Mouse (Mus musculus): ENCODE results near the gene Clcn3.

The Clcn3 gene

DNA sequence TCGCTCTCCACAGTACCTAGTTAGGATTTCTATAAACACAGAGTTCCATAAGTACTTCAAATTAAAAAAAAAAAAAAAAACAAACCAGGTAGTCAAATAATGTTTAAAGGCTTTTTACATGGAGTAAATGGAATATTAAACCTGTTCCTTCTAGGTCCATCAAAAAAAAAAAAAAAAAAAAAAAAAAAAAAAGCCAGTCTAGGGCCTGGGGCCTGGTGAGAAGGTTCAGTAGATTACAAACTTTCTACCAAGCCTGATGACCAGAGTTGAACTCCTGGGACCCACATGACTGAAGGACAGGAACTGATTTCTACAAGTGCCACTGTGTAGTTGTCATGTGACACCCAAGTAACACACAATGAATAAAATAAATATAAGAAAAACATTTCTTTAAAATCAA is 31.3 kb downstream of the Clcn3 start:
- no peak for DNase-seq (ENCODE audit: extremely low spot score)

DNA sequence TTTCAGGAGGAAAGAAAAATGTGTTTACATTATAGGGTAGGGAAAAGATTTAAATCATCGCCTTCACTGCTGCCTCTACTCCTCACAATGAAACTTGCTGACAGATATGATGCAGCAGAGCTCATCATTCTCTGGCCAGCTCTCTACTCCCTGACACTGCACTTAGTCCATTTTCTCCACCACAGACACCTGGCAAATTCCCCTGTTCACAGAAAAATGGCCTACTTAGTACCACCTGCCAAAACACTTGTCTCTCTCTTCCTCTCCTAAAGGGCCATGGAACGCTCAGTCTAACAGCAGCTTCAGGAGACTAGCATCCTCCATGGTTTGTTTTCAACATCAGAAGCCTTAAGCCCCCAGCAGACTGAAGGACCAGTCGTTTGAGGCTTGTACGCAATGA is 31.8 kb downstream of the Clcn3 start:
- DNase-seq (ENCODE audit: extremely low spot score), result no peak

DNA sequence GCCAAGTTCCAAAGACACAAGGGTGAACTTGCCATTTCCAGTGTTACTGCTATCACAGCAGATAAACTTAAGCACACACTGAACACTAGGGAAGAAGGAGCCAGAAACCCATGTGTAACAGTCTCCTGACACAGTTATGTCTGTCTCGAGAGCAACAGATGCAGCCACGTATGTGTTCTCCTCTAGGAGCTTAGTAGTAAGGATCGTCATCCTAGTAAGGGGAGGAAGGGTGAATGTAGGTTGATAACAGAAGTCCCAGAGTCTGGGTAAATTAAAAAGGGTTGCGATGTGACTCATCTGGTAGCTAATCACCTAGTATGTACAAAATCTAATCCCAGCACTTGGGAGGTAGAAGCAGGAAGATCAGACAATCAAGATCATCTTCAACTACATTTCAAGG is 33.2 kb downstream of the Clcn3 start:
- no peak for DNase-seq (ENCODE audit: extremely low spot score)

DNA sequence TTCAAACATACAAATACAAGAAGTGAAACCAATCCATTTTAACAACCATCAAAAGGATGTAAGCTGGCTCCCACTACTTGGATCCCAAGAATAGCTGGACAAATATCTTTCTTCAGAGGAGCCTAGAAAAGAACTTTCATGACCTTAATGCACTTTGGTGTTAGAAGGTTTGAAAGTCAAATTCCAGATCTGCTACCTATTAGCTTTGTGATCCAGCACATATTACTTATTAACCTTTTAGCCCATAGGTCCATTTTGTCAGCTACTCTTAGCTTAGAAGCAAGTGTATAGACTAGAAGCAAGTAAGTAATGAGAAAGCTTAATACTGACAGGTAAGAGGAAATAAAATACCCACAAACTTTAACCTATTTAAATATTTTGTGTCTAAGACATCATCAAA is 35.6 kb downstream of the Clcn3 start:
- DNase-seq (ENCODE audit: extremely low spot score), result no peak

DNA sequence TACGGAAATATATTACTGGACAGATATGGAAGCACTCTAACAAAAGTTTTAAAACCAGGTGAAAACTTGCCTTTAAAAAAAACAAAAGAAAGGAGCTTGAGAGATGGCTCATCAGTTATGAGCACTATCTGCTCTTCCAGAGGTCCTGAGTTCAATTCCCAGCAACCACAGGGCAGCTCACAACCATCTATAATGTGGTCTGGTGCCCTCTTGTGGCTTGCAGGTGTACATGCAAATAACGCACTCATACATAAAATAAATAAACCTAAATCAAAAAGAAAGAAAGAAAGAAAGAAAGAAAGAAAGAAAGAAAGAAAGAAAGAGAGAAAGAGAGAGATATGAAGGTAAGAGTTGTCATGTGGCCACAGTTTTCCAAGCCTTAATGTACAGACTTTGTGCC is 40.2 kb downstream of the Clcn3 start:
- no peak for DNase-seq (ENCODE audit: extremely low spot score)

DNA sequence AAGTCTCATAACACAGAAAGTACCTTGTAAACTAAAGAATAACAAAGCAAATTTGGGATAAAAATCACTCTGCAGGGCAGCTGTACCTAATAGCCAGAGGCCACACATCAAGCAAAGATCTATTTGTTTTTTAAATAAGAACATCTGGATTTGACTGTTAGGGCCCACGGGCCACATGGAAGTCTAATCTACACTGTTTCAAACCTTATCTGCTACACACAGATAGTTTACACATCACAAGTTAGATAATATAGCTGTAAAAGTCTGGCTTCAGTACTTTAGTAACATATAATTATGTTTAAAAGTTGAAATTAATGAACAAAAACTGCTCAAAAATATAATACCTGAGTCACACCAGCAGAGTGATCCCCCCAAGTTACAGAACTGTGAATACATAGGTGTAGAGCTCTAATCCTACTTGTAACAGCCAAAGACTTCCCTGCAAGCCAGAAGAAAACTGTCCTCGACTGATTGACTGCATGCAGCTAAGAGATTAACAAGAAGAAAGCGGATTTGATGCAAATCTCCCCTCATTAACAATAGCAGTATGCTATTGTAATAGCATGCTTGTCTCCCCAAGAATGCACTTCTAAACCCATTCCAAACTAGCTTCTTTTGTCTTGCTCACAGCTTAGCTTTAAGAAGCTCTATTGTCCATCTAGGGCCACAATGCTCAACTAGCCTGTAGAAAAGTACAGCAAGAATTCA is 44.2 kb downstream of the Clcn3 start:
- DNase-seq (ENCODE audit: extremely low spot score), result no peak

DNA sequence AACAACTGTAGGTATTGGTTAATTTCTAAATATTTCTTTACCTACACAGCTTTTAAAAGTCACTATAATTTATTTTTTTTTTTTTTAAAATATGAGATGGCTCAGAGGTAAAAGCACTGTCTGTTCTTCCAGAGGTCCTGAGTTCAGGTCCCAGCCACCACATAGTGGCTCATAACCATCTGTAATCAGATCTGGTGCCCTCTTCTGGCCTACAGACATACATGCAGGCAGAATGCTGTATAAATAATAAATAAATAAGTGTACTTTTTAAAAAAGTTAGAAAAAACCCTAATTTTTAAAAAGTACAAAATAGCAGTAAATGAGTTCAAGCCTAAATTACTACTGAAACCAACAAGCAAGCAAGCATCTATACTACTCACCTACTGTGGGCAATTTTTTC is 49.5 kb downstream of the Clcn3 start:
- no peak for DNase-seq (ENCODE audit: extremely low spot score)

DNA sequence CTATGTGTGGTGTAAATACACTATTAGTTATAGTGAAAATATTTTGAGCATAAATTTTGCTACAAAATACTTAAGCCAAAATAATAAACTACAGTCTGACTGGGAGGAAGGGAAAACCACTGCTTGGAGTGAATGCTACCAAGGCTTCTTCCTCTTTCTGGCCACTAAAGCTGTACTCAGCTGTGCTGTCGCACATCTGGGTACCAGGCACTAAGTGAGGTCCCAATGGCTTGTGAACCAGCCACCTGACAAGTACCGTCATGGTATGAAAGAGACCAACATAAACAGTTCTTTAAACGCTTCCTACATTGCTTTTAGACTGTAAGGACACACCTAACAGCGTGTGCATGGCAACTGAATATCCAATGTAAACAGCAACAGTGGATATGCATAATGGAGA is 62.9 kb downstream of the Clcn3 start:
- DNase-seq (ENCODE audit: extremely low spot score), result no peak

DNA sequence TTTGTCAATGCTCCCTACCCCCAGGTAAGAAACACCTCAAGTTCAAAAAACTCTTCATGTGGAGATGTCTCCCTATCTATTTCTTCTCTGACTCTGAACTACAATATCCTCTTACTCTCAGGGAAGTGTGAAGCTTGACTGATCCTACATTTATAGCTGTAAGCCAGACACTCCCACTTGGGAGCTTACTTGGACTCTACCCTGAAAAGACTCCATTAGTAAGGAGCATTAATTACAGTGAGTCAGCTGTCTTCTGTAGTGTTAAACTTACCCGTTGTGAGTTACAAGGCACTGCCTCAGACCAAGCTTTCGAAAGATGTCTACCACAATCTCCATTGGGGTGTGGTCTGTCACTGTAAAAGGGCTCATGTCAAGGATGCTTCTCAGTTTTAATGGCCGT is 64.0 kb downstream of the Clcn3 start:
- no peak for DNase-seq (ENCODE audit: extremely low spot score)

DNA sequence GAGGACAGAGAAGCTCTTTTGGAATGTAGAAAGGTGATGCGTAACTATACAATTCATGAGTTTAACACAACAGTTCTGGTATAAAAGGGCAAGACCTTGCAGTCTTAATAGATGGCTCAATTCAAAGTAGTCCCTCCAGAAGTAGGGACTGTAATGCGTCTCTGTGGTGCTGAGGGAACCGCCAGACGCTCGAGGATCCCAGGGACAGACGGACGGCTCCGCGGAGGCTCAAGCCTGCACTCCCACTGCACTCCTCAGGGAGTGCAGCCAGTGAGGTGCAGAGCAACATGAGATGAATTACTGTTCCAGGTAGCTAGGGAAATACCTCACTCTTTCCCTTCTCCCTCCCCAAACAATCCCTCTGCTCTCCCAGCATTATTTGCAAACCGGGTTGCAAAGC is 70.5 kb downstream of the Clcn3 start:
- DNase-seq (ENCODE audit: extremely low spot score), result no peak

DNA sequence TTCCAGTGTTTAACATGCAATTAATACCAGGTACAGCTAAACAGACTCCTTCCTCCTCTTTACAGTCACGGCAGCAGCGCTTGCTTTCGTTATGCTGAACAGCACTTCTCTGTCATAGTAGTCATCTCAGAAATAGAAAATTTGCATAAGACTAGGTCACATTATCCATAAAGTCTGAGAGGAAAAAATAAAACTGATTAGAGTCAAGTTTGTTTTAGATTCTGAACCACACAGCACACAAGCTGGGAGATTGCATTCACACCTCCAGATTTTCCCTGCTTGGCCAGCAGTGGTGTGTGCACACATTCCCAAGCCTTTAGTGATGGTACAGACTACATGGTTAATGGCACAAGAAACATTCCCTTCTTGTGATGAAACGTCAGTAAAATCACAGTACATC is 71.0 kb downstream of the Clcn3 start:
- DNase-seq (ENCODE audit: extremely low spot score), result no peak

DNA sequence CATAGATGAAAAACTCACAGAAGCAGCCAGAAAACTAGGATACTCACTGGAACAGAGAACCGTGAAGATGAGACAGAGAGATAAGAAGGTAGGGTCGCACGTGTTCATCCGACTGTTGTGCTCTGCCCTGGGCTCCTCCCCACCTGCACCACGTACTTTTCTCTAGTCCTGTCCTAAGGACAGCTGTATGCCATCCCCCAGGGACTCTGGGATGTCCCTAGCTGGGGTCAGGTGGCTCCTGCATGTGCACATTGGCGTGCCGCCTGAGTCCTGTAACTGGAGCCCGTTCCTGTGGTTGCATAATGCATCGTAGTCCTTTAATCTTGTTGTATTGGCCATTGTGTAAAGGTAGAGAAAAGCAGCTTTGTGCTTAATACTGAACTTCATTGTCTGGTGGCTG is 83.0 kb downstream of the Clcn3 start:
- DNase-seq (ENCODE audit: extremely low spot score), result no peak

DNA sequence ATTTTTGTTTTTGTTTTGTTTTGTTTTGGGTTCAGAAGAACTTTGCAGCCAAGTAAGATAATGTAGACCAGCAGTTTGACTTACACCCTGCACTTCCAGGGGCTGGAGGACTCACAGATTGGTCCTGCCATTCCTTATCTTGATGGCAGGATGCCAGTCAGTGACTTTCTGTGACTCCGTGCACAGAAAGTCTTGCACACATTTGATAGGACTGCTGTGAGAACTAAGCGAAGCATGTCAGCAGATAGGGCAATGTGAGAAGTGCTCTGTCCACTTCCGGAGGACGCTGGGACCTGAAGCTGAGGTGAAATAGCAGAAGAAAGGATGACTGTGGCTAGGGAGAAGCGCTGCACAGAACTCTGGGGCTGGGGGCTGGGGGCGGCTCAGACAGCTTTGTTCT is 87.2 kb downstream of the Clcn3 start:
- no peak for DNase-seq (ENCODE audit: extremely low spot score)

DNA sequence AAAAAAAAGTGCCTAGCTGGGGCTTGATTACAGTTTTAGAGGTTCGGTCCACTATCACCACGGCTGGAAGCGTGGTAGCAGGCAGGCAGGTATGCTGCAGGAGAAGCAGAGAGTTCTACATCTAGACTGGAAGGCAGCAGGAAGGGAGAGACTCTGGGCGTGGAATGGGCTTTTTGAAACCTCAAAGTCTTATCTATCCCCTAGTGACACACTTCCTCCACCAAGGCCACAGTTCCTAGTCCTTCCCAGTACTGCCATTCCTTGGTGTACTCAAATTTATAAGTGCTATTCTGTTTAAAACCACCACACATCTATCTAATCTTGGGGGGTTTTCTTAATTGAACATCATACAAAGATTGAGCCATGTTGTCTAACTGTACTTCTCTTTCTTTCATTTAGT is 91.3 kb downstream of the Clcn3 start:
- no peak for DNase-seq (ENCODE audit: extremely low spot score)

DNA sequence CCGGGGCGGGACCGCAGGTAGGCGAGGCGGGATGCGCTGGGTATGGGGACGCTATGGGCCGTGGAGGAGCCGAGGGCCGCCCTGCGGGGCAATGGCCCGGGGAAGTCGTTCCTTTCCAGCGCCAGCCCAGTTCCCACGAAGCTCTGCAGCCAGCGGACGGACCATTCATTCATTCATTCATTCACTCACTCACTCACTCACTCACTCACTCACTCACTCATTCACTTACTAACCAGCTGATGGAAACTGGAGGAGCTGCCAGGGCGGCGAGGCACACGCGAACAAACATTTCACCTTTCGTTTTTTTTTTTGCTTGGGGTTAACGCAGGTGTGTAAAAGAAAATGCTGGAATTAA is 92.6 kb downstream of the Clcn3 start:
- DNase-seq (ENCODE audit: extremely low spot score), result no peak

DNA sequence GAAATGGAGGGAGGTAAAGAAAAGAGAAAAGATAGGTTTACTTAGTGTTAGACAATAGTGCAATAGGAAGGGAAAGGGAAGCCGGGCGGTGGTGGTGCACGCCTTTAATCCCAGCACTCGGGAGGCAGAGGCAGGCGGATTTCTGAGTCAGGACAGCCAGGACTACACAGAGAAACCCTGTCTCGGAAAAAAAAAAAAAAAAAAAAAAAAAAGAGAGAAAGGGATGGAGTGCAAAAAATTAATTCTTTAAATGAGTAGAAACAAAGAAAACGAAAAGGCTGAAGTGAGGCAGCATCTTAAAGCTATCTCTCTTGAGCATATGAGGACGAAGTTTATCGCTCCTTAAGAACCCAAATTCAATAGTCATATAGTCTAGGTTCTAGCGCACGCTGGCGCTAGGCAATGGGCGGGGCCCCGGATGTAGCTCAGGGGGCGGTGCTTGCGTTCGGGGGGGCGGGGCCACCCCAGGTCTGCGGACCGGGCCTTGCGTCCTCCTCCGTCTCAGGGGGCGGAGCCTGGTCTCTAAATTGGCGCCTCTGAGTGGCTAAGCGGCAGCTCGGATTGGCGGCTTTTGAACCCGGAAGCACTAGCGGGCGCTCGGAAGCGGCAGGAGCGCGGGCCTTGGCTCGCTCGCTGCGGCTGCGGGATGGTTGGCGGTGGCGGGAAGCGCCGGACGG is 93.1 kb downstream of the Clcn3 start, which contains the start of gene Hpf1:
TSS of gene Hpf1 (plus strand) at position 576 of the 677 bp plus-strand sequence.
- DNase-seq (ENCODE audit: extremely low spot score), result peak; percentile 93

DNA sequence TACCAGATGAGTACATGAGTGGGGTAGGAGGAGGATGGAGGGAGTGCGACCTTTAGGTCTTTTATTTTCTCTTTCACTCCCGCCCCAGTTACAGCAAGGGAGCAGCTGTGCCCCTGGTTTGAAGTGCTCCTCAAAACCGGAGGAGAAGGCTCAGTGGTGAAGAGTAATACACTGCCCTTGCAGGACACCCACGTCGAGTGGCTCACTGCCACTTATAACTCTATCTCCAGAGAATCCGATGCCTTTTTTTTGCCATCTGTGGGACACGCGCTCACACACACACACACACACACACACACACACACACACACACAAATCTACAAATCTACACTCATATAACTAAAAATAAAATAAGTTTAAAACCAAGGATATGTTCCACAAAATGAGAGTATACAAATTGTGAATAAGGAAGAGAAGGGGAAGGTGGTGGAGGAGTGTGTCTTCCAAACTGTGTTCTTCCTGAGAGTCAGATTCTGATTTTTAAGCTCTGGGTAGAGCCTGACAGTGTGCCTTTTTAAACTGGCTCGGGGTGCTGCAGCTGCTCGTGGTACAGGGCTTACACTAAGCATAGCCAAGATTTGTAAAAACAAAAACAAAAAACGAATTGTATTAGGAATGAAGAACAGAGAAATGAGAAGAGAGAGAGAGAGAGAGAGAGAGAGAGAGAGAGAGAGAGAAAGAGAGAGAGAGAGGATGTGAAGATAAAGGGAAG is 93.8 kb downstream of the Clcn3 start:
- DNase-seq (ENCODE audit: extremely low spot score), result no peak

DNA sequence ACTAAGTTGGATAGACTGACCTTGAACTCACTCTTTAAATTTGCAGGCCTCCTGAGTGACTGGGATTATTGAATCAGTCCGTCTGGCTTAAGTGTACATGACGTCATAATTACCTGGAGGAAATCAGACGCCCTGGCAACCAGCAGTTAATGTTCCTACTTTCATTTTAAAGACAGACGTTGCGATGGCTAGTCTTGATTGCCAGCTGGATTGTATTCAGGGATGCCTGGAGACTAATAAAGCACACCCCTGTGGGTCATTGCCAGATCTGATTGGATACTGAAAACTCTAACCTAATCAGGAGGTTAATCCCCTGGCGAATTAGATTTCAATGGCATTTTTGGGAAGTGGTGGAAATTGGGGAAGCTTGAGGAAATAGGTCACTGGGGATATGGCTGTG is 96.4 kb downstream of the Clcn3 start:
- no peak for DNase-seq (ENCODE audit: extremely low spot score)

DNA sequence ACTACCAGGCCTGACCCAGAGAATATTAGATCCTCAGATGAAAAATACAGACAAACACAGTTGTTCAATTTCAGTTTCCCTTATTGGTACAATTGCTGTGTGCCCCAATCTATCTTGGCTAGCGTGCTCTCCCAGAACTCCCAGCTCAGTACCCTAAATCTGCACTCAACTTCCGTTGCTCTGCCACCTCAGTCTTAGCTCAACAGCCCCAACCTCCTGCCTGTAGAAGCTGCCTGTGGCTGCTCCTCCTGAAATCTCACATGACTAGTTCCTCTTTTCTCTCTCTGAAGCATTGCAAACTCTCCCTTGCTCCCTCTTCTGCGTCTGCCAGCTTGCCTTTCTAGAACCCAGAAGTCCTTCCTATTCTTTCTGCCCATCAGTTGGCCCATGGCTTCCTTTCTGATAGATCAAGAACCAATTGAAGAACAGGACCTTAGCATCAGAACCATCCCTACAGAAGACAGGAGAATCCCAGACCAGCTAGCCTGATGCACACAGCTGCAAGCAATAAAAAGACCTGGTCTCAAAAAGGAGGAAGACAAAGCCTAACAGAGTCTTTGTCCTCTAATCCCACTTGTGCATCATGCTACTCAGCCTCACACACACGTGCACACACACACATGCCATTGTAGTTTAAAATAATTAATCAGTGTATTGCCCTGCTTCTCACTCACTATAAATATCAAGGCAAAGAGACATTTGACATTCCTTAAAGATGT is 99.5 kb downstream of the Clcn3 start:
- no peak for DNase-seq (ENCODE audit: extremely low spot score)

DNA sequence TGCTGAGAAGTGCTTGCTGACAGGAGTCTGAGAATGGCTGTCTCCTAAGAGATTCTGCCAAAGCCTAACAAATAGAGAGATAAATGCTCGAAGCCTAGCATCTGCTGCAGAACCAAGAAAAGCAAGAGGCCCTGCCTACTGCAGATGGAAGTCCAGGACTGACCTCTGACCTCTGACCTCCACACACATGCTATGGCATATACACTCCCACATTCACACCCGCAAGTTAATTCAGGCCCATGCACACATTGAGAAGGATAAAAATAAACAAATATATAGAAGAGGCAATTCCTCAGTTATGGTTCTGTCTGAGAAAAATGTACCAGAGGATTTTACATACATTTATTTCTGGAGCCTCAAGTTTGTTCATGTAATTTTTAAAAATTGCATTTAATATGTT is 104.5 kb downstream of the Clcn3 start:
- DNase-seq (ENCODE audit: extremely low spot score), result no peak

DNA sequence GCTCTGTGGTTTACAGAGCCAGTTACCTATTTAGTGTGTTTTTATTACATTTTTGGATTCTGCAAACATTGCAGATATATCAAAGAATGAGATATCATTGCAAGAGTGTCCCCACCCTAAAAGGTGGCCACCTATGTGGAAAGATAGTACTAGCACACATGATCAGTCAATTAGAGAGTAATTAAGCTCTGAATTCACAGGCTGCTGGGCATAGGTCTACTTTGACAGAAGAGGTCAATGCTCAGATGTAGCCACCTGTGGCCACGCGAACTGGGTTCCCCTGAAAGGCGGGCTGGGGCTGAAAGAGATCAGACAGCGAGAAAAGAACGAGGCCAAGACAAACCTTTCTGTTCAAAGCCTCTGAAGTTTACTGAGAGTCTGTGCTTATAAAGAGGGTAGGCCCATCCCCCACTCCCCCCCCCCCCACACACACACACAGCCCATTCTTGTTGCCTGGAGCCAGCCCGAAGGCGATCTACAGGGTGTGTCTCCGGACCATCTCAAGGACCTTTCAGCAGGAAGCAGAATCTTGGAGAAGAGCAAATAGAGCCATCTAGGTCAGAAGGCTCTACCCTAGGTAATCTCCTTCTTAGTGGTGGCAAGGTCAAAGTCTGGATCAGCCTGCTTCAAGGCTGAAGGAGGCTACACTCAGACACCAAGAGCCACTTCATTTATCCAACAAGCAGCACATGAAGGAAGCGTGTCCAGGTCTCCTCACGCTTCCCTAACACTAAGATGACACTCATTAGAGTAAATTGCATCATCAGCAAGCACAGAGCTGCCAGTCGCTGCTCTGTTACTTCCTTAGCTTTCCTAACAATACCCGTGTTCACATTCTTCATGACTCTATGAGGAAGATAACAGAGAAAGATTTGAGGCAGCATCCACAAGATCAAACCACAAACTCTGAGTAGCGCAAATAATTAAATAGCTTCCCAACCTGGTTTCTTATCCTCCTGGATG is 112.6 kb downstream of the Clcn3 start:
- no peak for DNase-seq (ENCODE audit: extremely low spot score)
